Comparison of ENCODE assay signal across 15 mouse cellular contexts in the genomic region with DNA sequence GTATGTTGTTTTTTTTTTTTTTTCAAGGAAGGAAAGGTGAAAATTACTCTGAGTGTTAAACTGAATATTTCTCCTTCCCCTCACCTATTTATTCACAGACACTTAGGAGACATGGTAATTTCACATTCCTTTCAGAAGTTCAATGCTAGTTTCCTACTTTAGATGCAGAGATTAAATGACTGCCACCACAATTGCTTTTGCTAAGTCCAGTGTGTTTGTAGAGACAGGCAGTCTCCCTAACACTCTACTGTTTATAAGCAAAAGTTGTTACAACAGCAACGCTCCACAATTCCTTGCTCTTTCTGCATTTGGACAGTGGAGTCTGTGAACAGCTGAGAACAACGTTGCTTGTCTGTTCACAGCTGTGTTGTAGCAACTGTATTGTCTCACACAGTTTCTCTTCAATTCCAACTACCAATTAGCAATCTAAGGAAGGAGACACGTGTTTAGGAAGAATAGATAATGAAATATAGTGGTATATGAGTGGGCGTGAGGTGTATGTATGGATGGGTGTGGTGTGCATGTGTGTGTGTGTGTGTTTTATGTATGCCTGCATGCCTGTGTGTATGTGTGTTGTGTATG.
DNase-seq lines count a peak whose midpoint lies in the region; ATAC-seq and TF ChIP-seq lines count a peak whose summit lies in the region.
"Had no signal": no experiment of that assay in that cellular context is flagged by ENCODE, and none has a peak within 500 bp of the region (broad histone marks: within the 10 kb centered on the region; RNA-seq: fewer than 3 reads in every experiment).

No protein-coding gene starts in this region.

- no peak overlapping the region for H3K4me3 ChIP-seq in forebrain, embryonic 14.5 days (ENCODE audit: low read depth, low read length)
- H3K4me3 ChIP-seq in forebrain, embryonic 12.5 days (replicated peaks) = no peak overlapping the region
- no peak overlapping the region for H3K4me3 ChIP-seq in midbrain, embryonic 14.5 days (replicated peaks; ENCODE audit: low read depth, low read length)
- H3K4me3 ChIP-seq in midbrain, embryonic 13.5 days (replicated peaks) = no peak overlapping the region
- no peak overlapping the region for H3K4me3 ChIP-seq in left cerebral cortex, adult 2 months
- H3K4me3 ChIP-seq: embryonic facial prominence, embryonic 13.5 days; heart, embryonic 10.5 days; hindbrain, embryonic 13.5 days had no signal

- H3K9ac ChIP-seq in forebrain, embryonic 14.5 days (ENCODE audit: low read length) = no peak overlapping the region
- no peak overlapping the region for H3K9ac ChIP-seq in forebrain, embryonic 12.5 days
- no peak overlapping the region for H3K9ac ChIP-seq in midbrain, embryonic 14.5 days (replicated peaks; ENCODE audit: low read length)
- no peak overlapping the region for H3K9ac ChIP-seq in midbrain, embryonic 13.5 days (replicated peaks)
- H3K9ac ChIP-seq: embryonic facial prominence, embryonic 13.5 days; hindbrain, embryonic 13.5 days had no signal

- intact Hi-C loops in left cerebral cortex, adult 2 months (cut with DNase I) = no loop called here

- H3K36me3 ChIP-seq in forebrain, embryonic 14.5 days (ENCODE audit: control insufficient read depth, insufficient read depth, low read length) = no peaks in the 10 kb centered on the region
- no peaks in the 10 kb centered on the region for H3K36me3 ChIP-seq in forebrain, embryonic 12.5 days (replicated peaks)
- H3K36me3 ChIP-seq in midbrain, embryonic 14.5 days (ENCODE audit: control insufficient read depth, insufficient read depth, low read length) = no peaks in the 10 kb centered on the region
- no peaks in the 10 kb centered on the region for H3K36me3 ChIP-seq in midbrain, embryonic 13.5 days
- H3K36me3 ChIP-seq: embryonic facial prominence, embryonic 13.5 days; heart, embryonic 10.5 days; hindbrain, embryonic 13.5 days had no signal

- H3K4me1 ChIP-seq in forebrain, embryonic 14.5 days (ENCODE audit: control insufficient read depth, insufficient read depth, low read length) = peaks cover 9% of the 10 kb centered on the region
- H3K4me1 ChIP-seq in forebrain, embryonic 12.5 days = no peaks in the 10 kb centered on the region
- H3K4me1 ChIP-seq in midbrain, embryonic 14.5 days (ENCODE audit: control insufficient read depth, insufficient read depth, low read length) = no peaks in the 10 kb centered on the region
- H3K4me1 ChIP-seq in midbrain, embryonic 13.5 days (replicated peaks) = no peaks in the 10 kb centered on the region; the same call in 1 of the 2 replicates
- H3K4me1 ChIP-seq: embryonic facial prominence, embryonic 13.5 days; heart, embryonic 10.5 days; hindbrain, embryonic 13.5 days had no signal

- ATAC-seq in forebrain, embryonic 14.5 days = peak; percentile 55; the same call in 1 of the 2 replicates
- no peak for ATAC-seq in forebrain, embryonic 12.5 days (ENCODE audit: low FRiP score)
- no peak for ATAC-seq in midbrain, embryonic 14.5 days (ENCODE audit: low FRiP score, low TSS enrichment)
- no peak for ATAC-seq in midbrain, embryonic 13.5 days

- no peak for TF ChIP-seq CTCF in brain, embryonic 14.5 days (IDR thresholded peaks at IDR 0.05; ENCODE audit: borderline replicate concordance, extremely low read depth, insufficient read depth, insufficient read length)
- no peak for TF ChIP-seq CTCF in left cerebral cortex, adult 2 months (IDR thresholded peaks at IDR 0.05)

- H3K9me3 ChIP-seq in forebrain, embryonic 14.5 days (replicated peaks; ENCODE audit: control insufficient read depth, low read length) = no peaks in the 10 kb centered on the region
- H3K9me3 ChIP-seq in forebrain, embryonic 12.5 days = no peaks in the 10 kb centered on the region
- H3K9me3 ChIP-seq in midbrain, embryonic 14.5 days (ENCODE audit: control insufficient read depth, low read length) = no peaks in the 10 kb centered on the region
- no peaks in the 10 kb centered on the region for H3K9me3 ChIP-seq in midbrain, embryonic 13.5 days
- H3K9me3 ChIP-seq: embryonic facial prominence, embryonic 13.5 days; heart, embryonic 10.5 days; hindbrain, embryonic 13.5 days had no signal

- no peak for TF ChIP-seq POLR2A in brain, embryonic 14.5 days (IDR thresholded peaks at IDR 0.05; ENCODE audit: borderline replicate concordance, extremely low read depth, insufficient read depth, insufficient read length, poor library complexity, severe bottlenecking)

- 52% methylated on average over 4 of the region's 4 CpGs for WGBS in forebrain, embryonic 14.5 days
- 65% methylated on average over 4 of the region's 4 CpGs for WGBS in forebrain, embryonic 12.5 days
- WGBS in midbrain, embryonic 14.5 days = 78% methylated on average over 4 of the region's 4 CpGs
- 78% methylated on average over 4 of the region's 4 CpGs for WGBS in midbrain, embryonic 13.5 days

- peak; percentile 38 for DNase-seq in forebrain, embryonic 14.5 days (ENCODE audit: low spot score)
- no peak for DNase-seq in midbrain, embryonic 14.5 days
- peak; percentile 53 for DNase-seq in brain, embryonic 14.5 days (ENCODE audit: low read depth)
- no peak for DNase-seq in layer of hippocampus, adult 8-10 months (ENCODE audit: low spot score in 2 of 2)
- no peak for DNase-seq in left cerebral cortex, adult 2 months (ENCODE audit: extremely low spot score in 1 of 2, low spot score in 2 of 2)
- DNase-seq: cerebellum, adult 18-20 months; cerebellum, adult 9-11 months; cerebellum, postnatal 36 days; heart, adult 18-20 months; heart, postnatal 10 days had no signal

- H3K27ac ChIP-seq in forebrain, embryonic 14.5 days (ENCODE audit: low read depth, low read length) = 0 out of 2 replicates have a peak overlapping the region, but pooled peaks have one; percentile 2
- no peak overlapping the region for H3K27ac ChIP-seq in forebrain, embryonic 12.5 days
- peak overlapping the region; percentile 3 for H3K27ac ChIP-seq in midbrain, embryonic 14.5 days (replicated peaks; ENCODE audit: low read depth, low read length)
- H3K27ac ChIP-seq in midbrain, embryonic 13.5 days = no peak overlapping the region
- H3K27ac ChIP-seq in left cerebral cortex, adult 2 months = no peak overlapping the region
- H3K27ac ChIP-seq: embryonic facial prominence, embryonic 13.5 days; heart, embryonic 10.5 days; hindbrain, embryonic 13.5 days had no signal

- no peak overlapping the region for H3K4me2 ChIP-seq in forebrain, embryonic 14.5 days (ENCODE audit: low read length)
- H3K4me2 ChIP-seq in forebrain, embryonic 12.5 days = no peak overlapping the region
- no peak overlapping the region for H3K4me2 ChIP-seq in midbrain, embryonic 14.5 days (ENCODE audit: low read length)
- no peak overlapping the region for H3K4me2 ChIP-seq in midbrain, embryonic 13.5 days (replicated peaks)
- H3K4me2 ChIP-seq: embryonic facial prominence, embryonic 13.5 days; hindbrain, embryonic 13.5 days had no signal

- no peaks in the 10 kb centered on the region for H3K27me3 ChIP-seq in forebrain, embryonic 14.5 days (replicated peaks; ENCODE audit: control insufficient read depth, insufficient read depth, low read length)
- H3K27me3 ChIP-seq in forebrain, embryonic 12.5 days = no peaks in the 10 kb centered on the region
- H3K27me3 ChIP-seq in midbrain, embryonic 14.5 days (ENCODE audit: control insufficient read depth, insufficient read depth, low read length) = no peaks in the 10 kb centered on the region
- H3K27me3 ChIP-seq in midbrain, embryonic 13.5 days = no peaks in the 10 kb centered on the region
- H3K27me3 ChIP-seq: embryonic facial prominence, embryonic 13.5 days; hindbrain, embryonic 13.5 days had no signal

Comparison
In these comparisons a context has a peak if more than half of its experiments do, and no peak if none do; other contexts are left out.
1. H3K27ac ChIP-seq: peak in forebrain, embryonic 14.5 days (single experiment) and midbrain, embryonic 14.5 days (single experiment); none in forebrain, embryonic 12.5 days (single experiment), midbrain, embryonic 13.5 days (single experiment) and left cerebral cortex, adult 2 months (single experiment).
2. DNase-seq: peak in forebrain, embryonic 14.5 days (single experiment) and brain, embryonic 14.5 days (single experiment); none in midbrain, embryonic 14.5 days (single experiment), layer of hippocampus, adult 8-10 months (0 of 2) and left cerebral cortex, adult 2 months (0 of 2).